Mouse (Mus musculus) splenic B cell, adult 2 months (primary cell): ENCODE data around the gene Chrna5.
A peak's percentile ranks its signal among the peaks of the same experiment; 100 is the strongest.

Experiments used
- DNase-seq: peaks from one replicate; pipeline ENCODE4 v3.0.0-alpha.2; 2011; ENCODE audit warnings: low read depth, low spot score
- H3K27me3 ChIP-seq: 2 replicates; pipeline ENCODE4 v1.6.1; 2012; ENCODE audit warnings: mild to moderate bottlenecking, low read length, moderate library complexity, mixed read lengths; ENCODE audit not compliant: control insufficient read depth, poor library complexity, insufficient read depth, severe bottlenecking
- H3K36me3 ChIP-seq: 2 replicates; pipeline ENCODE4 v1.6.1; 2012; ENCODE audit warnings: mild to moderate bottlenecking, low read length, moderate library complexity, mixed read lengths; ENCODE audit not compliant: control insufficient read depth, poor library complexity, insufficient read depth, severe bottlenecking

The Chrna5 gene

DNA sequence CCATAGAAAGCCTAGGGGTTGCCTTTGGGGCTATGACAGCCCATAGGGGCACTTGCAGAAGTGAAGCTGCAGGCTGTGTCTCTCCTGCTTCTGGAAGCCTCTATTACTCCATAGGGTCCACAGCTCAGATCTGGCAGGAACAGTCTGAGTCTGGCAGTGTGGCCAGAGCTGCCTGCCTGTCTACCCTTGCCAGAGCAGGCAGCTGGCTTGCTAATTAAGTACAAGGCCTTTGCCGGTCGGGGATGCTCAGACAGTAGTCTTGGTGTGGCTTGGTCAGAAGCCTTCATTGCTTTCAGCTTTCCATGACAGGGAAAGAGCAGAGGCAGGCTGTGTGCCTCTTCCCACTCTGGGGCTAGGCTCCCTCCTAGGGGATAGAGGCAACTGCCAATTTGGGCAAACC, 60.7 kb downstream of the Chrna5 start:
- Histone ChIP-seq H3K36me3 (no peaks in the 10 kb centered on the region), H3K27me3 (no peaks in the 10 kb centered on the region)
- DNase-seq, result no peak

- DNase-seq, result no peak
- no peaks in the 10 kb centered on the region for H3K36me3 ChIP-seq
- H3K27me3 ChIP-seq, result no peaks in the 10 kb centered on the region
Measured at GRCm38 (mm10) chr9:55043688-55044087, 63.0 kb downstream of the Chrna5 start.

DNA sequence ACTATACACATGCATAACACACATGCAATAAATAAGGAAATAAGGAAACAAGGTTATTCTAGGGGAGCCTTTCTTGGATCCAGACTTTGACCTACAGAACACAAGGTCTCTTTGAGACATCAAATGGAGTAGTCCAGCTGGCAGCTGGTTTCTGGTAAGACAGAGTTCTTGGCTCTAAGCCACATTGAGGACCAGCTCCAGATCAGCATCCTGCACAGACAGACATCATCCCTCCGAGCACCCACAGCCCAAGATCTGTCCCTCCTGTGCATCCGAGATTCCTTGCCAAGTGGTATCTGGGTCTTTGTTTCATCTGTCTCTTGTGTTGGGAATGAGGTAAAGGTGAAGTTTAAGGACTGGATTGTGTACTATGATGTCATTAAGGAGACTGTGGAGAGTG, 64.3 kb downstream of the Chrna5 start:
- DNase-seq, result no peak
- Histone ChIP-seq H3K27me3 (no peaks in the 10 kb centered on the region), H3K36me3 (no peaks in the 10 kb centered on the region)

- no peaks in the 10 kb centered on the region for H3K36me3 ChIP-seq
- peak; percentile 13 for DNase-seq
- H3K27me3 ChIP-seq, result no peaks in the 10 kb centered on the region
Measured at GRCm38 (mm10) chr9:55046764-55047163, 66.1 kb downstream of the Chrna5 start.

GRCm38 (mm10) chr9:55048211-55048880, 67.7 kb downstream of the Chrna5 start, which contains the start of gene Chrnb4:
TSS of gene Chrnb4 (minus strand) at chr9:55048779.
- no peak for DNase-seq
- H3K36me3 ChIP-seq, result no peaks in the 10 kb centered on the region
- no peaks in the 10 kb centered on the region for H3K27me3 ChIP-seq

DNA sequence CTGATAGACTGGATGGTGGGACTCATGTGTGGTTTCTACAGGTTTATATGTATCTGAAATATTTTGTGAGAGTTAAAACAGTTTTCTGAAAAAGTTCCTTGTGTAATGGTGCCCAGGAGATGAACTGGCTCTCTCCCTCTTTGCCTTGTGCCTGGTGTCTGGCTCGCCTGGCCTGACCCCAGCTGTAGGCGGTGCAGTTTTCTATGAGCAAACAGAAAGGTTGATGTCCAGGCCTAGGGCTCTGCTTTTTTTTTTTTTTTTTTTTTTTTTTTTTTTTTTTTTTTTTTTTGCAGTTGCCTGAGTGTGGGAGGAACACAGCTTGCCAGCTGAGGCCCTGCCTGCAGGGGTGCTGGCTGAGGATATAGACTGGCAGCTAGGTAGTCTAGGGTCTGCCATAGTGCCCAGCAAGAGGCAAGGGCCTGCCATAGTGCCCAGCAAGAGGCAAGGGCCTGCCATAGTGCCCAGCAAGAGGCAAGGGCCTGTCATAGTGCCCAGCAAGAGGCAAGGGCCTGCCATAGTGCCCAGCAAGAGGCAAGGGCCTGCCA, 74.8 kb downstream of the Chrna5 start:
- DNase-seq, result no peak
- no peaks in the 10 kb centered on the region for H3K36me3 ChIP-seq
- H3K27me3 ChIP-seq, result no peaks in the 10 kb centered on the region
